Mouse (Mus musculus) midbrain, embryonic 11.5 days (tissue): Measurements from ENCODE around the gene Tjap1. TPM values are rescaled to one million over a fixed set of nuclear protein-coding genes. Genes with fewer than 3 reads are reported as not detected.

ENCODE experiments used
- ATAC-seq: fragments of 200-750 bp; cut with Nextera tagmentation; 2 replicates; pipeline ENCODE4 v1.8.0; 2017; ENCODE audit warnings: moderate TSS enrichment, moderate library complexity; ENCODE audit not compliant: low FRiP score
- DNase-seq: peaks from one replicate; pipeline ENCODE4 v3.0.0; 2015; ENCODE audit warnings: low spot score; ENCODE audit errors: missing footprints
- H3K27ac ChIP-seq: fragments of 300-500 bp; sonication (generic); 2 replicates; pipeline ENCODE4 v1.5.1; 2014; ENCODE audit warnings: low read depth, low read length
- H3K27me3 ChIP-seq: fragments of 300-500 bp; sonication (generic); 2 replicates; pipeline ENCODE4 v1.6.1; 2014; ENCODE audit warnings: mild to moderate bottlenecking, low read length, moderate library complexity, mixed read lengths; ENCODE audit not compliant: control insufficient read depth, insufficient read depth
- H3K36me3 ChIP-seq: fragments of 300-500 bp; sonication (generic); 2 replicates; pipeline ENCODE4 v1.6.1; 2014; ENCODE audit warnings: mild to moderate bottlenecking, low read length, moderate library complexity, mixed read lengths; ENCODE audit not compliant: control insufficient read depth, insufficient read depth
- H3K4me1 ChIP-seq: fragments of 300-500 bp; sonication (generic); 2 replicates; pipeline ENCODE4 v1.6.1; 2014; ENCODE audit warnings: low read length; ENCODE audit not compliant: control insufficient read depth, insufficient read depth
- H3K4me2 ChIP-seq: fragments of 300-500 bp; sonication (generic); 2 replicates; pipeline ENCODE4 v1.6.1; 2014; ENCODE audit warnings: mild to moderate bottlenecking, moderate library complexity
- H3K4me3 ChIP-seq: fragments of 300-500 bp; sonication (generic); 2 replicates; pipeline ENCODE4 v1.5.1; 2014; ENCODE audit warnings: low read depth, low read length
- H3K9ac ChIP-seq: fragments of 300-500 bp; sonication (generic); 2 replicates; pipeline ENCODE4 v1.6.1; 2014; ENCODE audit warnings: low read length
- H3K9me3 ChIP-seq: fragments of 300-500 bp; sonication (generic); 2 replicates; pipeline ENCODE4 v1.6.1; 2016; ENCODE audit warnings: low read length; ENCODE audit not compliant: control insufficient read depth
- WGBS: fragments of 180-500 bp; shearing (Covaris S2); extraction: QIAGEN DNeasy Blood & Tissue Kit; methylation state at CpG from one replicate; pipeline ENCODE4 v1.1.7; 2014; 5-methylcytosine and 5-hydroxymethylcytosine counted together
- polyA plus RNA-seq: library from polyadenylated mRNA; unstranded; fragments of >200 nt; fragmentation: Nextera tagmentation; extraction: Ambion mirVana; gene quantifications from 2 replicates; pipeline ENCODE4 v1.2.1, GENCODE M21; 2014

The Tjap1 gene
- polyA plus RNA-seq, 1 experiment from 2014 or later: 51.0 TPM

DNA sequence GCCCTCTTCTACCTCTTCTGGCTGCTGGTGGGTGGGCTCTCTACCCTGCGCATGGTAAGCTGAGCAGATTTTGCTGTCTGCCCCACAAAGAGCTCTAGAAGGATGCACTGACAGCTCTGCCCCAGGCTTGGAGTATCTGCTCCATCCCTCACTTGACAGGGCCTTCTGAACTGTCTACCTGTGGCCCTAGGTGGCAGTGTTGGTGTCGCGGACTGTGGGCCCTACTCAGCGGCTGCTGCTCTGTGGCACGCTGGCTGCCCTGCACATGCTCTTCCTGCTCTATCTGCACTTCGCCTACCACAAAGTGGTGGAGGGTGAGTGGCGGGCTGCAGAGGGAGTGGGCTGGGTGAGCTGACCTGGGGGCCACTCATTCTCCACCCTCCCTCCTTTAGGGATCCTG lies 31.7 kb downstream of the Tjap1 start:
- Histone ChIP-seq H3K4me3 (no peak overlapping the region), H3K4me2 (no peak overlapping the region), H3K4me1 (peaks cover 22% of the 10 kb centered on the region), H3K9ac (no peak overlapping the region), H3K27ac (no peak overlapping the region), H3K36me3 (peaks cover 13% of the 10 kb centered on the region), H3K27me3 (peaks cover 11% of the 10 kb centered on the region; the same call in 1 of the 2 replicates), H3K9me3 (no peaks in the 10 kb centered on the region)
- DNase-seq (no peak), ATAC-seq (no peak)
- WGBS: 85% methylated on average over 7 of the region's 7 CpGs

DNA sequence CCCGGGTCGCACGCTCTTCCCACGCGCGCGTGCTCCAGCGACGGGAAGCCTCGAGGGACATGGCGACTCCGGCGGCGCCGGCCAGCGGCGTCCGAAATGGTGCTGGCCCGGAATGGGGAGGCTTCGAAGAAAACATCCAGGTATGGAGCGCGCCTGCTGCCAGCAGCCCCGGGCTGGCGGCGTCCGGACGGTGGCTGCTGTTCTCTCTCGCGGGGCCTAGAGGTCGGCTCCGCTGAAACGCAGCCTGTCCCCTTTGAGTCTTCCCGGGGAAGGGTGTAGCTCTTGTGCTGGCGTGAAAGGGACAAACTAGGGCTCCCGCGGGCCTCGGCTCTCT lies 34.7 kb downstream of the Tjap1 start:
- no peaks in the 10 kb centered on the region for H3K9me3 ChIP-seq
- H3K9ac ChIP-seq: peak overlapping the region; percentile 93
- peaks cover 15% of the 10 kb centered on the region for H3K4me1 ChIP-seq
- H3K27me3 ChIP-seq: no peaks in the 10 kb centered on the region
- peak overlapping the region; percentile 97 for H3K4me3 ChIP-seq
- peaks cover 34% of the 10 kb centered on the region for H3K36me3 ChIP-seq
- ATAC-seq (peak; percentile 58), DNase-seq (no peak)
- H3K4me2 ChIP-seq: peak overlapping the region; percentile 95
- WGBS: 1% methylated on average over 37 of the region's 37 CpGs
- H3K27ac ChIP-seq: no peak overlapping the region

DNA sequence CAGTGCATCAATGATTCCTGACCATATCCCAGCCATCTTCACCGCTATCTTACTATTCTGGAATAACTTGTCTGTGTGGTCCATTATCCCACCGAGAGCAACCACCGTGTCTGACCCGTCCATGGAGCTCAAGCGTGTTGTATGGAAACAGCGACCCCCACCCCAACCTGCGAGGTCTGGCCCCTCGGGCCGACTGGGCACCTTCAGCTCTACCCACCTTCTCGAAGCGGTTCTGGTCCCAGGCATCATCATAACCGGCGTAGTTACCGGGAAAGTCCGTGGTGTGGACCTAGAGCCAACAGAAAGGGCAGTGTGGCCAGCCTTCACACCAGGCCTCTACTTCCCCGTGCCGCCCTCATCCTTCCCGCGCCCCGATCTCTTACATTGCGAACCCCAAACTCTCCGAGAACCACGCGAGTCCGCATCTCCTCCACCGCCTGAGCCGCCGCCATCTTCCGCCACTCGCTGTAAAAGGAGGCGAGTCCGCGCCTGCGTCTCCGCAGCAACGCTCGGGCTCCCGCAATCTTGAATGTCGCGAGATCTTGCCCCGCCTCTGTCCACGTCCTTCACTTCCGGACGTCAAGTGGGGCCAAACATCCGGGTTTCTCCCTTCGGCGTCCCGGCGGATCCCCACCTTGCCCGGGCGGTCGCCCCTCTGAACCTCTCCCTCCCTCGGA lies 35.2 kb downstream of the Tjap1 start, which contains the start of the genes Polr1c and Yipf3:
Gene Polr1c (minus strand): TSS at position 543 of the 677 bp plus-strand sequence.
Gene Yipf3 (plus strand): TSS at position 569 of the 677 bp plus-strand sequence.
- peaks cover 34% of the 10 kb centered on the region for H3K36me3 ChIP-seq
- peak within 1 kb of the TSS; percentile 32; the same call in 1 of the 2 replicates for H3K27ac ChIP-seq
- DNase-seq (peak; percentile 99), ATAC-seq (peak; percentile 93)
- H3K4me2 ChIP-seq: peak within 1 kb of the TSS; percentile 95
- H3K27me3 ChIP-seq: no peaks in the 10 kb centered on the region
- H3K4me3 ChIP-seq: peak within 1 kb of the TSS; percentile 97
- peak within 1 kb of the TSS; percentile 93 for H3K9ac ChIP-seq
- peaks cover 15% of the 10 kb centered on the region for H3K4me1 ChIP-seq
- no peaks in the 10 kb centered on the region for H3K9me3 ChIP-seq
- under 1% methylated on average over 53 of the region's 53 CpGs for WGBS

DNA sequence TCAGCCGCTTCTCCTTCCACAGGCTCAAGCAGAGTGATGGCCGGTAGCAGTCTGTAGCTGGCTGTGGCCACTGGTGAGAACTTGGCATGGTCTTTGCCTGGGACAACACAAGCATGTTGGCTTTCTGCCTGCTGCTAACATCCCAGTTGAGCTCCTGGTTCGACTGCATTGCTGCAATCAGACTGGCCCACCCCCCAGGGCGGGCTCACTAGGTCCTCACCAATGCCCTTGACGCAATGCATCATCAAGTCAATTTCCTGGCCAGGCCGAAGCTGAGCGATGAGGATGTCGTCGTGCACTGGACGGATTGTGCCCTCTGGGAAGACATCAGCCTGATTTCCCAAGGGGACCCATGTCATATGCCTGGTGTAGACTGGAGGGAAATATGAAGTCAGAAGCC lies 38.2 kb downstream of the Tjap1 start:
- Histone ChIP-seq H3K27ac (no peak overlapping the region), H3K27me3 (no peaks in the 10 kb centered on the region), H3K4me3 (no peak overlapping the region), H3K4me2 (no peak overlapping the region), H3K4me1 (peaks cover 15% of the 10 kb centered on the region), H3K9ac (no peak overlapping the region), H3K9me3 (no peaks in the 10 kb centered on the region), H3K36me3 (peaks cover 34% of the 10 kb centered on the region)
- no peak for DNase-seq
- no peak for ATAC-seq
- 90% methylated on average over 10 of the region's 10 CpGs for WGBS

DNA sequence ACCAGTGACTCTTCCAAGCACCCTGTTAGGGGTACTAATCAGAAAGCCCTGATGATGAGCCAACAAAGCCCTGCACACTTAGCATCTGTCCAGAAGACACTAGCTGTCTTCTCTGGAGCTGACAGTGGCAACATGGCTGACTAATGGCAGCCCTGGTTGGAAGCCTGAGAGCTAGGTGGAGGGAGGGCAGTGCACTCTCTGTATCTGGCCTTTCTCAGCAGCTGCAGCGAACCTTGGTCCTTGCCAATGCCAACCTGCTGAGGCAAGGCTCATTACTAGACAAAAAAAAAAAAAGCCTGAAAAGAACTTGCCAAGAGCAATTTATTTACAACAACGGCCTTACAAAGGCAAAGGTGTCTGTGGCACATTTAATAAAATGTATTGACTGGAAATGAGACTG lies 39.2 kb downstream of the Tjap1 start:
- no peak for ATAC-seq
- H3K27ac ChIP-seq: no peak overlapping the region
- peaks cover 9% of the 10 kb centered on the region for H3K4me1 ChIP-seq
- H3K9ac ChIP-seq: no peak overlapping the region
- H3K4me2 ChIP-seq: no peak overlapping the region
- WGBS: 90% methylated on average over 2 of the region's 2 CpGs
- H3K9me3 ChIP-seq: no peaks in the 10 kb centered on the region
- no peak overlapping the region for H3K4me3 ChIP-seq
- peaks cover 36% of the 10 kb centered on the region for H3K36me3 ChIP-seq
- H3K27me3 ChIP-seq: no peaks in the 10 kb centered on the region
- DNase-seq: no peak

DNA sequence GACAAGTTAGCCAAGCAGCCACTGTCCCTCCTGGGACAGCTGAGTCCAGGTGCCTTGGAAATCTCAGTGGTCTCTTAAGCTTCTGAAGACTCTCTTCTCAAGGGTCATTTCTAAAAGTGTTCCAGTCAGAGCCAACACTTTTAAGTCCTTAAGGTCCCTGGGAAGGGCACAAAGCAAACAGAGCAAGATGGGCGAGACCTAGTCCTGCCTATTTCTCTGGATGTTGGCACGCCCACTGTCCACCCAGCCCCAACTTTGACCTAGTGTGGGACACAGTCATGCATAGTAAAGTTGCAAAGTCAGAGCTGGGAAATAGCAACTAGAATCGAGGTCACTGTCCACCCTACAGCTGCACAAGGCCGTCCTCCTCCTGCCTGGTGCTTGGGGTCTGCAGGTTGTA lies 39.8 kb downstream of the Tjap1 start:
- WGBS: 87% methylated on average over 4 of the region's 4 CpGs
- peaks cover 7% of the 10 kb centered on the region for H3K4me1 ChIP-seq
- H3K27me3 ChIP-seq: no peaks in the 10 kb centered on the region
- no peaks in the 10 kb centered on the region for H3K9me3 ChIP-seq
- H3K9ac ChIP-seq: no peak overlapping the region
- no peak overlapping the region for H3K27ac ChIP-seq
- no peak for ATAC-seq
- no peak overlapping the region for H3K4me2 ChIP-seq
- H3K4me3 ChIP-seq: no peak overlapping the region
- H3K36me3 ChIP-seq: peaks cover 36% of the 10 kb centered on the region
- DNase-seq: no peak

DNA sequence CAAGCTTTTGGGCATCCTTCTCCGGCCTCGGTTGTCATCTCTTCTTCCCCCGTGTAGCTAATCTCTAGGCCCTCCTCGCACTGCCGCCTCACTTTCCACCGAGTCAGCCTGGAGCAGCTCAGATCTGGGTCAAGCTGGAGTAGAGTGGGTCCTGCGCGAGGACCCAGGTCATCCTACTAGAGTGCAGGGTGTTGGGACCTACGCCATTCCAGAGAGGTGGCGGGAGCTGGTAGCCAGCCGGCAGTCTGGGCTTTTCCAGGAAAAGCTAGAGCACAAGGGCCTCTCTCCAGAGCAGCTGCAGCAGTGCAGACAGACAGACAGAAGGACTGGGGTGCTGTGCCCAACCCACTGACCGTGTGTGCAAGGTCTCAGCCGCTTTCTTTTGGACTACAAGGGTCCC lies 40.6 kb downstream of the Tjap1 start:
- Histone ChIP-seq H3K9me3 (no peaks in the 10 kb centered on the region), H3K4me1 (peaks cover 7% of the 10 kb centered on the region), H3K4me3 (no peak overlapping the region), H3K27ac (no peak overlapping the region), H3K27me3 (no peaks in the 10 kb centered on the region), H3K36me3 (peaks cover 40% of the 10 kb centered on the region), H3K9ac (no peak overlapping the region), H3K4me2 (no peak overlapping the region)
- 89% methylated on average over 13 of the region's 13 CpGs for WGBS
- ATAC-seq (no peak), DNase-seq (no peak)

DNA sequence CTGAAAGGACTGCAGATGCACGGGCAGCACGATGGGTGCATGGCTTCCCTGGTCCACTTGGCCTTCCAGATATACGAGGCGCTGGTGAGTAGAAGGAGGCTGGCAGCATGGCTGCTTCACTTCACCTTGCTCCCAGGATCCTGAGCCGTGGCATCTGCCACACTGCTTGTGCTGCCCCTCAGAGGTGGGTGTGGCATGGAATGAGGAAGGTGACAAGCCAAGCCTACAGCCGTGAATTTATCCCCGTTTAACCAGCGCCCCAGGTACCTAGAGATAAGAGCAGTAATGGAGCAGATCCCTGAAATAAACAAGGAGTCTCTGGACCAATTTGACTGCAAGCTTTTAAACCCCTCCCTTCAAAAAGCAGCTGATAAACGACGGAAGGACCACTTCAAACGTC lies 41.4 kb downstream of the Tjap1 start:
- no peak for ATAC-seq
- H3K4me1 ChIP-seq: no peaks in the 10 kb centered on the region; the same call in 1 of the 2 replicates
- no peak overlapping the region for H3K4me3 ChIP-seq
- no peaks in the 10 kb centered on the region for H3K27me3 ChIP-seq
- H3K9me3 ChIP-seq: no peaks in the 10 kb centered on the region
- 87% methylated on average over 11 of the region's 11 CpGs for WGBS
- DNase-seq: no peak
- H3K9ac ChIP-seq: no peak overlapping the region
- H3K27ac ChIP-seq: no peak overlapping the region
- no peak overlapping the region for H3K4me2 ChIP-seq
- H3K36me3 ChIP-seq: peaks cover 45% of the 10 kb centered on the region

DNA sequence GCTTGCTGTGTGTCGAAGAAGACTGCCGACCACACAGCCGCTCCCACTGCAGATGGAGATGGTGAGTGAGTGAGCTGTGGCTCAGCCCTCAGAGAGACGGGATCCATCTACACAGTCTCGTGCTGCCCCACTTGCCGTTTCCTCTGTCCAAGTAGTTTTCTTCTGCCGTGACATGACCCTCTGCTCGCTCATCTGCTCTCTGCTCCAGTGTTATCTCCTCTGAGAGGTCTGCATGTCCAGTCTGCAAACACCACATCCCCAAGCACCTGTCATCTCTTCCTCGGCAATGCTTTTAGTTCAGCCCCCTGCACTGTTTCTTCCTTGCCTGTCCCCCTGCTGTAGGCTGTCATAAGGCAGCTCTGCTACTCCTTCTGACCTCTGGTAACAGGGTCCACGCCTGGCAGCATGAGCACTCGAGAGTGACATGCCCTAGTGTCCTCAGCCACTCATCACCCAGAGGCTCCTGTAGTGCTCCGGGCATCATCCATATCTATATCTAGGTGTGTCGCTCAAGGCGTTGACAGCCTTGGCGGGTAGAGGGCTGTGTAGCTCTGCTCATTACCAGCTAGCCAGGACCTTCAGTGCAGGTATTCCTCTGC lies 43.2 kb downstream of the Tjap1 start:
- Histone ChIP-seq H3K36me3 (peaks cover 38% of the 10 kb centered on the region), H3K9ac (no peak overlapping the region), H3K4me2 (no peak overlapping the region), H3K4me3 (no peak overlapping the region), H3K9me3 (no peaks in the 10 kb centered on the region), H3K4me1 (no peaks in the 10 kb centered on the region), H3K27ac (no peak overlapping the region), H3K27me3 (no peaks in the 10 kb centered on the region)
- WGBS: 94% methylated on average over 15 of the region's 15 CpGs
- DNase-seq: no peak
- ATAC-seq: no peak
